Mouse (Mus musculus) layer of hippocampus, postnatal 25 days (tissue): ENCODE results near the gene Gabrb2. TPM values are rescaled to one million over a fixed set of nuclear protein-coding genes. Genes with fewer than 3 reads are reported as not detected.

Experiments
- DNase-seq, 2 experiments: peaks; one replicate each; pipeline ENCODE4 v3.0.0; 2022; ENCODE audit warnings: mixed read lengths in 2 of 2, low spot score in 1 of 2; ENCODE audit errors: extremely low spot score in 1 of 2
- total RNA-seq, 2 experiments: library from RNA; stranded (reverse); gene quantifications; 2 replicates each; pipeline ENCODE4 v1.2.3; 2021

Gene Gabrb2
- total RNA-seq, 2 experiments from 2014 or later: 133 to 152 TPM

DNA sequence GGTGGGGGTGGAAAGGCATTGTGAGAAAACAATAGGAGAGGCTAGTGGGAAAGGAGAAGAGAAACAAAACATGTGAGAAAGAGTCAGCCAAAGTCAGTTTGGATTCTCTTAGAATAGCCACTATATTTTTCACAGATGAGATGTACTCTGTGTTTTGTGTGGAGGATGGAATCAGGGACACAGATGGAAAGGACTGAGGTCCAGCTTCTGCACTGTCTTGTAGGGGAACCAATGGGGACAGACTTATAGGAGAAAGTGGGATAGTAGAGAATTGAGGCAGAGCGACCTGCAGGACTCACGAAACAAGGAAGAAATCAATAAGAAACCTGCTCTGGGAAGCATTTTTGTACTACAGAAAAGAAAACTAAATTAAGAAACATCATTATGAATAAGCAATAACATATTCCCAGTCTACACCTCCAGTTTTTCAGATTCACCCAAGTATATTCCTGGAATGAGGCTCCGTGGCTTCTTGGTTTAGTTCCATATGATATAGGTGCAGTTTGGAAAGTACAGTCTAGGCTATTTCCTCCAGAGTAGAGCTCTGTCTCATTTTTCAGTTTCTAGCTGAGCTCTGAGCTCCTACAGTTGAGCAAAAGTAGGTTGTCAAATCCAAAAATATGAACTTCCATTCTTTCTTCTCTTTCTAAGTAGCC is 108.8 kb downstream of the Gabrb2 start:
- no peak for DNase-seq

DNA sequence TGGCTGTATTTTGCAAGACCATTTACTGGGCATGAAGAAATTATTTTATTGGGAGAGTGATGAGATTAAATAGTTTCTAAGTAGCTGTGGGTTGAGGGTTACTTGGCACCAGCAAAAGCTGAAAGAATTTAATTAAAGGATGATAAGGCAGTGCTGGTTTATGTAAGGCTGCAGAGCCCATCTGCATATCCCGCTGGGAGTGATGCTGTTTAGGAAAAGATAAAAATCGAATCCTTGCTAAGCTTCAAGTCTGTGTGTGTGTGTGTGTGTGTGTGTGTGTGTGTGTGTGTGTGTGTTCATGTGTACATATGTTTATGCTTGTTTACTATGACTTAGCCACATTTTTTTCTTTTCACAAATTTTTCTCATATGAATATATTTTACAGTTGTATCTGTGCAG is 113.0 kb downstream of the Gabrb2 start:
- DNase-seq: no peak

DNA sequence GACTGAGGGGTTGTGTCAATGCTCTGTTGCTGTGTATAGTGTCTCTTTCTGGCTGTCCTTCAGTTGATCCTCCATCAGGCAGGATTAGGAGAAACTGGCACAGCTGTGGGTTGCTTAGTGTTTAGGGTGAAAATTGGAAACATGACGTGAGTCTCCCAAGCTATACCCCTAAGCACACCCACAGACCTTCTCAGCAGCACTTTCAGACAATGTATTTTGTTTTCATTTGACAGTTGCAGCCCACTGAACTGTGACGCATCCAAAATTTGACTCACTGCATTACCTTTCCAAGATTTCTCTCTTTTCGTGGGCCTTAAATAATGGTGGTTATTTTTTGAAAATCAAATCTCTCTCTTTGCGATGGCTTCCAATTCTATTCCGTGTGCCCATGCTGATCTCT is 115.7 kb downstream of the Gabrb2 start:
- no peak for DNase-seq

DNA sequence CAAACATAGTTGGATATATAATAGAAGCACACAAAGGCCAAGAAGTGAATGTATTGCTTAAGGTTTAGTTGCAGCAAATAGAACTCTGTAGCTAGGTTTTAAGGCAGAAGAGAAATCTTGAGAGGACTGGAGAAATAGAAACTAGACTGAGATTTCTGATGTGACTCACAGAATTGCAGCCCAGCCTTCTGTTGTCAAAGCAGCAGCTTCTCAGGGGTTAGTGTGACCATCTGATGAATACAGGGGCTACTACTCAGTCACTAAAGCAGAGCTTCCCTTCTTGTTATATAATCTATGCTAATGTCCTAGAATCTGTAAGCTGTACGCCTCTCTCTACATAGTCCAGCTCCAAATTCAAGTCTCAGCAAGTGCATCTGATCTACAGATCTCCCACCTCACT is 116.3 kb downstream of the Gabrb2 start:
- DNase-seq: no peak

DNA sequence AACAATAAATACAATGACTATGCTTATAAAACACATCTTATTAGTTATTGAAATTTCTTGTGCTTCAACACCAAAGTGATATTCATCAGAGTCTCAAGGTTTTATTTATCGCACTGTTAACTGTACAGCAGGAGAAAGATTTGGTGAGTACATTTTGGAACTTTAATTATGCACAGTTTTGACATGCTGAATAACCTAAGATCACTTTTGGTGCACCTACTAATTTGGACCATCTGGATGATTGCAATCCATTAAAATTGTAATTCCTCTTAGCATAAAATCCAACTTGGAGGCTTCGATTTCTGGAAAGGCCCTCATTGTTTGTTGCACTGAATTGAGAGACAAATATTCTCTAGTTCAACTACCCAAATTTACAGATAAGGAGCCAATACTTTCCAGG is 123.3 kb downstream of the Gabrb2 start:
- DNase-seq: no peak

DNA sequence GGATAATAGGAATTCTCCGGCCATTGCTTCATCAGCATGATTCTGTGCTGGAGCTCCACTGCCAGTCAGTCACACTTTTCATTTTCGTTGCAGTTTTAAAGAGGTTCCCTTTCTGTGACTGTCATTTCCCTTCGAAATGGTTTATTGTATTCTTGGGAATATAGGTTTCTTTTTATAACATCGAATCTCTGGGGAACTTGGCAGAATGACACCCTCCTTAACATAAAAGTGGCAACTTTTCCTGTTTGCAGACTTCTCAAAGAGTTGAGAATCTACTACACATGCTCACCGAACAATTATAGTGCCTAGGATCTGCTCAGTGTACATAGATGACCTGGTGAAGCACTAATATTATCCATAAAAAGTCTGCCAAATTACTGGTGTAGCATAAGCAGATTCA is 146.5 kb downstream of the Gabrb2 start:
- no peak for DNase-seq

DNA sequence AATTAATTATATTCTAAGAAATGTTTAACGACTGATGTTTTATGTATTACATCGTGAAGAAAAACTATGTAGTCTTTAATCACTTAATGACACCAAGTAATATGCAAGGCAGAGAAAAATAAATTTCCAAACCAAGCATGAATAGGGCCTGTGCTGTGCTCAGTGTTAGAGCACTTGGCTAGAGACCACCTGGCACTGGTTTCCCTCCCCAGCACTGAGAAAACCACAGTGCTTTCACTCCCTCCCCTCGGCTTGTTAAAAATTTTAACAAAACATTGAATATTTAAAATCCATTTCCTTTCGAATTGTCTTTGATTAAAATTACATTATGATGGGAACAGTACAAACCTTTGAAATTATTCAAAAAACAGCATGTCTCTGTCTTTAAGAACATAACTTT is 151.9 kb downstream of the Gabrb2 start:
- DNase-seq: peak in 1 of 2 experiments; percentile 33

DNA sequence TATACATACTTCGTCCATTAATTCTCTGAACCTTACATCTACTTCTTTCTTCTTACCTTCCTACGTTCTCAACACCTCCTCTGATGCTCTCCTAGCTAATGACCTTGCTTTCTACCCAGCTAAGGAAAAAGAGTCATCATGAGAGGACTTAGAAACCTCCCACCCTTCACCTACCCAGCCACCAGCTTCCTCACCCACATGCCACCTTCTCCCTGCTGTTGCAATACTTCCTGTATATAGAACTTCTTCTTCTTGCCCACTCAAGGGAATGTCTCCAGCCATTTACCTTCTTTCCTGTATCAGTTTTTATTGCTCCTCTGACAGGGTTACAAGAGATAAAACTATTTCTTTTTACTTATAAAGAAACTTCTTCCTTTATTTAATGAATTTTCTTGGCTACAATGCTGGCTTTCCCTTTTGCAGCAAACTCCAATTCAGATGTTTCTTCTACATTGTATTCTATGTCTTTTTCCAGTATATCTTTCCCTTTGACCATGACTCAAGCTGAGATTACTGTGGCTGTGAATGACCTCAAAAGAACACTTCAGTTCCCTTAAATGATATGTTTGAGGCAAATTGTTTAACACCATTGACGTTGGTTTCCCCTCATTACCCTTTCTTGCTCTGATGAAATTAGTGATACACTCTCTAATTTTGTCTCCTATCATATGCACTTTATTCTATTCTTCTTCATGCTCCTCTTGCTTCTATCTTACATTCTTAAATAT is 155.8 kb downstream of the Gabrb2 start:
- no peak for DNase-seq

DNA sequence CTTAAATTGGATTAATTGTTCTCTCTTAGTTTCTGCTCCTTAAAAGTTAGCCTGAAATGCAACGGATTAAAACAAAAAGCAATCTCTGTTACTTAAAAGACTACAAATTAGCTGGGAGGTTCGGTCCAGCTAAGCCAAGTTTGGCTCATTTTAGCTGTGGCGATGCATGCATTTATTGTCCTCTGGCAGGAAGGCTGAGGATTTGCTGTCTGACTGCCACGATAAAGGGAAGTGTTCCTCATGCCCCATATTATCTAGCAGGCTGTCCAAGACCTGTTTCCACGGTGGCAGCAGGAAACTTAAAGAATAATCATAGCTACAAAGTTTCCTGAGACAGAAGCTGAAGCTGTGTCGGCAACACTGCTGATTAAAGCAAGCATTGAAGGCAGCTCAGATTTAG is 160.2 kb downstream of the Gabrb2 start:
- no peak for DNase-seq

DNA sequence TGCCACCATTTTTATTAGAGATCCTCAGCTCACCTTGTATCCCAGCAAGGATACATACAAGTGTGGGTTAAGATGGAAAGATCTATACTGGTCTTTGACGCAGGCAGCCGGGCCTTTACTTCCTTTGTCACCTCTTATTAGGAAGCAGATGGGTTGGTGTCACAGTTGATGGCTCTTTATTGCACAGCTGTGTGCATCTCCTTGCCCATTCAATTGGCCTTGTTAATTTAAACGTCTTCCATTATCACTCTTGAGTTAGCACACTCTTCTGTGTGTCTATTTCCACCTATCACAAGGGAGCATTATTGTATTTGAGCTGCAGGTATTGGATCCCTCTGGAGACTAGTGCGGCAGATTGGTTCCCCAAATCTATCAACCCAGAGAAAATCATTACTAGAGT is 161.6 kb downstream of the Gabrb2 start:
- no peak for DNase-seq

DNA sequence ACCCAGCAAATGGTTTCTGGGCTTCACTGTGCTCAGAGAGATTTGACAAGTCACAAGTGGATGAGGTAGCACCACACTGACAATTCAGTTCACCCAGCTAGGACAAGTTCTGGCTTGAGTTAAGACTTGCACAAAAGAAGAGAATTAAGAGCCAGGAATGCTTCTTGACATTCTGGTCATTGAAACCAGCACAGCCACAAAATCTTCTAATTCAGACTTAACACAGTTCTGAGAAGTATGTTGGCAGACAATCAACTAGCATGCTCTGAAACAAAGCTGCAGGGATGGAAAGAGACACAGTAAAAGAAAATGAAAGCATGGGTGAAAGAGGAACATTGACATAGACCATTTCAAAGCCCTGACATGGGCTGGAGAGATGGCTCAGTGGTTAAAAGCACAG is 162.2 kb downstream of the Gabrb2 start:
- no peak for DNase-seq

DNA sequence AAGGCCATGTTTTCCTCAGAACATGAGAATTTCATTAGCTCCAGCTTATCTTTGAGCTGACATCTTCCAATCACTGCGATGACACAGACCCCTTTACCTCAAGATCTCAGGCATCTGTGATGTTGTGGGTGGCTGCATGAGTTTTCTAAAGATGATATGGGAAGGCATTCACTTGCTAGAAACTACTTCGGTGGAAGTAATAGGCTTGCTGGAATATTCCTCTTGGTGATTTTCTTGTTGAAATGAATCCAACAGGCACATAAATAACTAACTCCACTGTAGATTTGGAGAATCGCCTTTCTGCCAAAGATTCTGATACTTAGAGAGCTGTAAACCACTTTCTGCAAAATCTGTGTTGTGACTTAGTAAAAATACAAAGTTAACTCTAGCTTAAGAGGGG is 172.9 kb downstream of the Gabrb2 start:
- no peak for DNase-seq

DNA sequence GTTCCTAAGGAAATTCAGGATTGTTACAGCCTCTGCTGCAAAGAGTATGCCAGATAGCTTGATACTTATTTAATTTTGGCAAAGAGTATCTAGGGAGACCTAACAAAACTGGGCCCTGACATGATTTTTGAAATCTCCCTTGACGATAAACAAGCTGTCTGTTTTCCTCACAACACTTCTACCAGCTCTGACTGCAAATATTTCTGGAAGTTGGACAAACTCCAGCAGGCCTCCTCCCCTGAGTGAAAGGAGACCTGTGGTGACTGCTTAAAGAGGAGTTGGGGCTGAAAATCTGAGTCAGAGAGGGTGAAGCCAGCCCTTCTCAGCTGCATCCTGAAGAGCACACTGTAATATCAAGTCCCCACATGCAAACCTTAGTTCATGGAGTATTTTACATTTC is 186.7 kb downstream of the Gabrb2 start:
- DNase-seq: no peak

DNA sequence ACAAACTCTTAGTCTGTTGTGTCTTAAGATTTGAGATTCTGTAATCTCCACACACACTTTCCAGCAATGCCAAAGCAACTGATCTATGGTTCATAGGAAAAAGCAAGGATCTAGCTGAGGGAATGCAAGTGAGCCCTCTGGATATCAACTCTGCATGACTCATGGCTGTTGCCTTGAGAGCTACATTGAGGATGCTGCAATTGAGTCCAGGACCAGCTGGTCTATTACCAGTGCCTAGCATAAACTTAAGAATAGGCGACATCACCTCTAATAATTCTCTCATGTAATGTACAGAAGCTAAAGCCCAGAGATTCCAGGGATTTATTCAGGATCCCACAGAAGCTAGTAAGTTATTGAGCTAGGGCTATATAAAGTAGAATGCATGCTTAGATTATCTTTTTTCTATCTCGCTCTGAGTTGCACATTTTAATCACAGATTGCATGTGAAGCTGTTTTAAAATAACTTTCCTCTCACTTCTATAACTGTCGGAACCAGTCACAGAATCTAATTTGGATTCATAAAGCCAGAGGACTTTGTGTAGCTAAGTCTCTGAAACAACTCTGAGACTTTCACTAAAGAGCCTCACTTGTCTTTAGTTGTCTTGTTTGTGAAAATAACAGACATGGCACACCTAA is 189.7 kb downstream of the Gabrb2 start:
- no peak for DNase-seq

DNA sequence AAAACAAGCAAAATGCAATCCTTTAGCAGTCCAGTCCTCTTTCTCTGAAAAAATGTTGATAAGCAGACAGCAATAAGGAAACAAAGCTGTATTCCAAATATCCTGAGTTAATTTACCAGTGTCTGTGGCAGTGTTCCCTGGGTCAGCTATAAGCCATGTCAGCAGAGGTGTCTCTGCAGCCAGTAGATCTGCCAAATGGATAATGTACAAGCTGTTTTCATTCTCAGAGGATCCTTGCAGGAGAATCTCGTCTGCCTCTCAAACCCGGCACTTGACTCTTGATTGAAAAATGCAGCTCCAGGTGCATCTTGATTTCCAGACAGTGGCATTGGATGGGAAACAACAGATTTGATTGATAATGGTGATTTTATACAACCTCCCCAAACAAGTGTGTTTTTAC is 198.6 kb downstream of the Gabrb2 start:
- no peak for DNase-seq

DNA sequence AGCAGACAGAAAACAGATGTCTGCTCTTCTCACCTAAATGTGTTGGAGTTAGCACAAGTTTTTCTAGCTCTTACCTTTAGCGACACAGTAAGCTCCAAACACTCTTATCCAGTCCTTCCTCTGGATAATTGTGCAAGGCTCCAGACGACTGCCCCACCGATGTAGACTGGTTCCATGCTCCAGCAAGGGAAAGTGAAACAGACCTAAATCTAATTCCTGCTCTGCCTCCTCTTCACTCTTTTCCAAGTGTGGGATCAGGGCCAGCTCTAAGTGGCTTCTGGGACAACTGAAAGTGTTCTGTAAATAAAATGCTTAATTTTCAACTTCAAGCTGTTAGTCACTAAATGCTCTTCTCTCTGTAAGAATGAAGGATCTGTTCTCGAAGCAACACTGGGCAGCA is 201.6 kb downstream of the Gabrb2 start:
- no peak for DNase-seq

DNA sequence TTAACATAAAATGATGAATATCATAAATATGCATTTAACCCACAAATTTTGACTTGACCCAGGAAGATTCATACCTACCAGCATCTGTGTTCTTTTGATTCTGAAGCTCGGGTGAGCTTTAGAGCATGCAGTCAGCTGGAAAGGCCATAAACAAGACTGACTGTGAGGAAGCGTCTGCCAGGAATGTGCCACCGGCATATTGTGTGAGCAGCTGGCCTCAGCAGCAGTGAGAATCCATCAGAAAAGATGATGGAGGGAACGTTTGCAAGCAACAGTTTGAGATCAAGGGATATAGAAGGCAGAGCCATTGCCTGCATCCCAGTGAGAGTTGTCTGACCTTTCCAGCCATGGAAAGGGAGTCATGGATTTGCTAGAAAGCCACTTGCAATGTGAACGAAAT is 230.6 kb downstream of the Gabrb2 start:
- DNase-seq: peak; percentile 24 to 37

DNA sequence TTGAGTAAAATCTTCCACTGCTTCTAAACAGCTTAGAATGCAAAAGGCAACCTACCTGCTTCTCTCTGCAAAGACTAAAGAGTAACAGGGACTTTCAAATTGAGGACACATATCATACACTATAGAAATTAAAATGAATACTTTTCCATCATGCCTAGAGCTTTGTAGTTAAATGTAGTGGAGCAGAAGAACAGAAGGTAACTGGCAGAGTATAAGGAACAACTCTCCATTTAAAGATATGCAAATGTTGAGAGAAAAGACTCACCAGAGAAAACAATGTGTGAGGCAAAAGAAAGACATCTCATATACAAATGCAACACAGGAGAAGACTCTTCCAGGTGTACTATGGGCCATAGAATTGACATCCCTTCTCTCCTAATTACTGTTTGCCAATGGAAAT is 232.0 kb downstream of the Gabrb2 start:
- no peak for DNase-seq

DNA sequence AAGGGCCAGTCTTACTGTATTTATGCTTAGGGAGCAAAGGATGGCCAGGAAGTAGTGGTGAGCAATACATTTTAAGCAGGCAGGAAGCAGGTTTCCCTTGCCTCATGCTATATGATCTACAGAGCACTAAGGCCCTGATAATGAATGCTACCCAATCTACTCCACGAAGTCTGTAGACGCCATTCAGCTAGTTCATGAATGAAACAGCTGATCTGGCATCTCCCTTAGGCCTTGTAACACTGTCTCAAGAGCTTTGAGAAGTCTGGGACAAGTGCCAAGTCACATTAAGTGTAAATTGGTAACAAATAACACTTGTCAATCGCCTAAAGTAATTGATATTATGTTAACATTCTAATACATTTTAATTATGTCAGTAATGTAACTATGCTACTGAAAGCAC is 234.6 kb downstream of the Gabrb2 start:
- DNase-seq: no peak

DNA sequence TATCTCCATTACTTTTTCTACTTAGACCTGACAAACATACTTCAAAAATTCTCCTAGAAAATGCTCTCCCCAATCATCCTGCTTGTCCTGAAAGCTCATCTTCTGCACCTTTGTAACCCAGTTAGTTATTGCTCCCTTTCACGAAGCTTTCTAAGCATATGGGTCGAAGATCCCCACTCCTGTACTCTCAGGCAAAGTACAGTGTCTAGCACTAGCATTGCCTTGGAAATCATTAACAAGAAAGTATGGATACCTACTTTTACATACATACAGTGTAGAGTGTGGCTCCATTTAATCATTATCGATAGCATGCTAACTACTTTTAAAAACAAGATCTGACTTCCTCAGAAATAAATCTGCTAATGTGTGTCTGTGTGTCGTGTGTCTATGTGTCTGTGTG is 249.1 kb downstream of the Gabrb2 start:
- no peak for DNase-seq
